Mouse (Mus musculus) kidney, adult 2 months (tissue): ENCODE measurements at regions not wholly inside any gene's neighbourhood (a gene's known extent, or its start where the extent isn't known, plus 50 kb on each side); places are given as distances from the start of the nearest gene placed in this dataset.

ENCODE experiments used
- CTCF ChIP-seq: fragments of 200-500 bp; conservative IDR thresholded peaks from 2 replicates; pipeline ENCODE4 v1.5.1; 2011; ENCODE audit warnings: low read depth, mild to moderate bottlenecking, control low read depth, low read length, moderate library complexity, mixed read lengths; ENCODE audit not compliant: insufficient read depth, insufficient read length
- POLR2A ChIP-seq: fragments of 200-500 bp; IDR thresholded peaks from one replicate; pipeline ENCODE4 v1.6.1; 2011; ENCODE audit warnings: low read depth, low read length, control low read depth

DNA sequence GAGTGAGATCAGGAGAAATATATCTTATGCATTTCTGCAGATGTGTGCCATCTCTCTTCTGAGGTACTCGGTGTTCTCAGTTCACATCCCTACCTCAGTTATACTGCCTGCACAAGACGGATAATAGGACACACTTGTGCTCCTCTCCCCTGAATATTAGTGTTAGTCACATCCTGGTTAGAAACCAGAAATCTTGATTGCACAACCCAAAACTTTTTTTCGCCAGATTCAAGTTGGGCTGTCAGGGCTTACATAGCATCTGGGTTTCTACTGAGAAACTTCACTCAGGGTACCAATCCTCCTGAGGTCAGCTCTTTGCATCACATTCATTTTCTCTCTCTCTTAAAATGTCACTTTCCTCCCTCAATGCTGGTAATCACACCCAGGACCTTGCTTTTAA lies 69.8 kb upstream of the Sstr4 start:
- TF ChIP-seq CTCF: no peak
- no peak for TF ChIP-seq POLR2A
